Mouse (Mus musculus) heart, adult 18-20 months (tissue): ENCODE data around the gene Gfi1b. TPM values are rescaled to one million over a fixed set of nuclear protein-coding genes. Genes with fewer than 3 reads are reported as not detected.

Source experiments
- microRNA-seq, 2 experiments: library from miRNA; unstranded; fragments of <30 nt; microRNA quantifications; one replicate each; pipeline ENCODE4 v1.2.0; 2022
- total RNA-seq, 2 experiments: library from RNA; stranded (reverse); gene quantifications; 2 replicates each; pipeline ENCODE4 v1.2.3; 2021

The Gfi1b gene
- total RNA-seq, 2 experiments from 2014 or later: not detected

Small RNA genes lying within 50 kb of the gene (microRNA-seq; reads per million reads assigned to microRNA genes)
- gene Gm22824: 0 reads per million in 2 experiments

Other genes with a start within 250 kb of the Gfi1b start
- 1 to 10 TPM; 4.4 to 4.8 TPM for gene Ppp1r26, start 175.2 kb downstream of the Gfi1b start, total RNA-seq
- under 1 TPM in 1 of 2 experiments, not detected in 1; 0.82 TPM for gene 1700007K13Rik, start 155.7 kb downstream of the Gfi1b start, total RNA-seq
- 10 to 100 TPM; 42.6 to 43.7 TPM for gene Mrps2, start 153.9 kb downstream of the Gfi1b start, total RNA-seq
- gene Gbgt1, start 125.1 kb downstream of the Gfi1b start, total RNA-seq: 1 to 10 TPM; 2.4 to 2.7 TPM
- 1 to 10 TPM; 1.1 to 1.2 TPM for gene Gm10134, start 115.9 kb downstream of the Gfi1b start, total RNA-seq
- 10 to 100 TPM in 1 of 2 experiments, 1 to 10 TPM in 1; 8.7 to 11.5 TPM for gene Ralgds, start 108.9 kb downstream of the Gfi1b start, total RNA-seq
- not detected for gene Cel, start 58.6 kb downstream of the Gfi1b start, total RNA-seq
- 10 to 100 TPM in 1 of 2 experiments, 1 to 10 TPM in 1; 9.3 to 10.2 TPM for gene Gtf3c5, start 38.2 kb downstream of the Gfi1b start, total RNA-seq
- 10 to 100 TPM; 26.6 to 28.4 TPM for gene Tsc1, start 19.2 kb upstream of the Gfi1b start, total RNA-seq
- gene Spaca9, start 77.7 kb upstream of the Gfi1b start, total RNA-seq: not detected
- gene Ak8, start 78.2 kb upstream of the Gfi1b start, total RNA-seq: not detected
- 10 to 100 TPM; 17.0 to 22.1 TPM for gene Gtf3c4, start 218.4 kb upstream of the Gfi1b start, total RNA-seq
- gene Ddx31, start 218.4 kb upstream of the Gfi1b start, total RNA-seq: 1 to 10 TPM; 4.4 TPM